Mouse (Mus musculus) brown adipose tissue, adult 24 weeks (tissue): ENCODE measurements around the gene AC134908.4. TPM values are rescaled to one million over a fixed set of nuclear protein-coding genes. Genes with fewer than 3 reads are reported as not detected.

Source experiments
- H3K27ac ChIP-seq: fragments of 200-500 bp; replicated peaks from 2 replicates; pipeline ENCODE4 v1.5.1; 2012; ENCODE audit warnings: low read depth, mild to moderate bottlenecking, low read length
- H3K4me1 ChIP-seq: fragments of 200-500 bp; 2 replicates; pipeline ENCODE4 v1.6.1; 2012; ENCODE audit warnings: low read length, mixed read lengths; ENCODE audit not compliant: control insufficient read depth, insufficient read depth, insufficient read length
- H3K4me3 ChIP-seq: fragments of 200-500 bp; 2 replicates; pipeline ENCODE4 v1.5.1; 2012; ENCODE audit warnings: low read depth, mild to moderate bottlenecking, low read length, moderate library complexity; ENCODE audit not compliant: insufficient read depth
- polyA plus RNA-seq: library from polyadenylated mRNA; stranded (reverse); fragments of >200 nt; gene quantifications from 2 replicates; pipeline ENCODE4 v1.2.4, GENCODE M21; 2012; ENCODE audit not compliant: missing spikeins, insufficient read depth, insufficient read length

AC134908.4 gene
- polyA plus RNA-seq, 1 experiment, result not detected

DNA sequence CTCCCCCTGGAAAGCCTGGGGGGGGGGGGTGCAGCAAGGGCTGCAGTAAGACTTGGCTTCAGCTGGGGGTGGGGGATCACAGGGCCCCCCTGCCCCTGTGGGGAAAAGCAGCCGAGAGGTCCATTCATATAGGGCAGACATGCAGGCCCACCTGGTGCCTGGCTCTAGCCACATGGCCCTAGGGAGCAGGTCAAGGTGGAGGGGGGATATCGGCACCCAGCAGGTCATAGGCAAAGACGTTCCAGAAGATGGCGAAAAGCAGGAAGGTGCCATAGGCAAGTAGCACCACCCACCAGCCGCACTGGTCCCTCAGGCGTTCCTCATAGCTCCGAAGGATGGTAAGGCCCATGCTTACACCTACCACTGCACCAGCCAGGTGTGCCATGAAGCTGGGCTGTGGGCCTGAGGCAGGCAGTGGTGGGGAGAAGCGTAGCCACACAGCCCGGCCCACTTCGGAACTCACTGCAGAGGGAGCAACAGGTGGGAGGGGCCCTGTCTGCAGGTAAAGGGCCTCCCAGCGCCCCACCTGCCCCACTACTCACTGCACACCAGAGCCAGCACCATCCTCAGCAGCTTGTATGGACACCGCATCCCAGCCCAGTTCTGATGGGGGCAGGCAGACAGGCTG is 39.2 kb upstream of the AC134908.4 start:
- Histone ChIP-seq H3K27ac (no peak overlapping the region; the same call in 1 of the 2 replicates), H3K4me1 (peaks cover 26% of the 10 kb centered on the region), H3K4me3 (peak overlapping the region; percentile 76)

DNA sequence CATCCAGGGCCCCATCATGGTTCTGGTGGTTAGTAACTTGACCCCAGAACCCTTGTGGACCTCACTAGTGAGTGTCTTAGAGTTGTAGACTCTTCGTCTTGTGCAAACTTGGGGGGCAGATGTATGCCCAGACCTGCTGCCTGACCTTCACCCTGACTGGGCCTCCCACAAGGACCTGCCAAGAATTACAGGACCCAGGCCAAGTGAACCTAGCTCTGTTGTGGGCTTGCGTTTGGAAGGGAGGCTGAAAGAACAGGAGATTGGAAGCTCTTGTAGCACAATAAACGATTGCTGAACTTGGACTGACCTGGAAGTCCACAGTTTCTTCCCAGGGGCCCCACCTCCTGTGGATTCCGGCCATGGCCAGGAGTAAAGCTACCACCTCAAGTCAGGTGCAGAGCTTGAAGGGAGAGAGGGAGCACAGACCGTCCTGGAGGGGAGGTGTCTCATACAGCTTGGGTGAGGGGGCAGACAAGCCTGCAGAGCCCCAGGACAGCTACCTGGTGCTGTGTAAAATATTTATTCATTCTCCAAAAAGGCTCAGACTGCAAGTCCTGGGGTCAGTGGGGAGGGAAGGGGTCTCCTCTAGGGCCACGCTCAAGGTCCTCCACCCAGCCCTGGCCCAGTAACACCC is 38.6 kb upstream of the AC134908.4 start:
- peaks cover 31% of the 10 kb centered on the region for H3K4me1 ChIP-seq

DNA sequence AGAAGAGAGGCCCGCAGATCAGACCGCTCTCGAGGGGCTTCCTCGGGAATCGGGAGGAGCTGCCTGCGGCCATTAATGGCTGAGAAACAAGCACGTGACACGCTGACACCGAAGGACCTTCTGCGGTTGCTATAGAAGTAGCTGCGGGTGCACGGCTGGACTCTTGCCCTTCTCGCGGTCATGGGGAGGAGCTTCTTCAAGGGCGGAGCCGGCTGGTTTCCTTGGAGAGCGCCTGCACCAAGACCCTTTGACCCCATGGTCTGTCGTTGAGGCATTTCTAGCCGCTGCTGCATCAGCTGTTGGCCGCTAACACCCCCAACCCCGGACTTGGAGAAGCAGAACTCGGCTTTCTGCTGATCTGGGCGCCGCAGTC is 37.8 kb upstream of the AC134908.4 start, which contains the start of gene Stub1:
Gene Stub1 (minus strand): TSS at position 114 of the 373 bp plus-strand sequence.
- Histone ChIP-seq H3K4me3 (peak within 1 kb of the TSS; percentile 87), H3K27ac (peak within 1 kb of the TSS; percentile 96), H3K4me1 (peaks cover 31% of the 10 kb centered on the region)

More for the DNA sequence above, 38.6 kb upstream of the AC134908.4 start:
- Histone ChIP-seq H3K4me3 (peak overlapping the region; percentile 76), H3K27ac (peak overlapping the region; percentile 96)

- peak overlapping the region; percentile 87 for H3K4me3 ChIP-seq
- H3K27ac ChIP-seq, result peak overlapping the region; percentile 96
- H3K4me1 ChIP-seq, result peaks cover 31% of the 10 kb centered on the region
Observed at GRCm38 (mm10) chr17:25832436-25833290, 37.2 kb upstream of the AC134908.4 start.

GRCm38 (mm10) chr17:25831451-25832281 is 36.2 kb upstream of the AC134908.4 start:
- Histone ChIP-seq H3K4me1 (peaks cover 31% of the 10 kb centered on the region), H3K4me3 (peak overlapping the region; percentile 87), H3K27ac (0 out of 2 replicates have a peak overlapping the region, but pooled peaks have one; percentile 10)

DNA sequence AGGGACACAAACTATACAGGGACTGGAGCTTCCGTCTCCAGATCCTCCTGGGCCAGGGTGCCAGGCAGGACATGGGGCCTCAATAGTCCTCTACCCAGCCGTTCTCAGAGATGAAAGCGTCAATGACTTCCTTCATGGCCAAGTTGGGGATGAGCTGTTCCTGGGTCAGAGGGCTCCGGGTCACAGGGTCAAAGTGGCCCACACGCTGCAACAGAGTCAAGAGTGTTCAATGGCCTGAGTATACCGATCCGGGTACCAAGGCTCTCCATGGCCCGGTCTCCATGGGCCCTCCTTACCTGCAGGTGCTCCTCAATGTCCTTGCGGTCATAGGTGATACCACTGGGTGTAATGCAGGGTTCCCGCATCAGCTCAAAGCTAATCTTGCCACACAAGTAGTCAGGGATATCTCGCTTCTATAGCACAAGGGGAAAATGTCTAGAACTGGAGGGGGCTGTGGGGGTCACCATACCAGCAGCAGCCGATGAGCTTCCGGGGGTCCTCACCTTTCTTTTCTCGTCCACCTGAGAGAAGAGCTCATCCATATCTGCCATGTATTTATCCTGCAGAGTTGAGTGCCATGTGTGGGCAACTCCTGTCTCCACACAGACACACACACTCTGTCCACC is 35.5 kb upstream of the AC134908.4 start:
- Histone ChIP-seq H3K27ac (no peak overlapping the region), H3K4me1 (peaks cover 26% of the 10 kb centered on the region), H3K4me3 (no peak overlapping the region)

DNA sequence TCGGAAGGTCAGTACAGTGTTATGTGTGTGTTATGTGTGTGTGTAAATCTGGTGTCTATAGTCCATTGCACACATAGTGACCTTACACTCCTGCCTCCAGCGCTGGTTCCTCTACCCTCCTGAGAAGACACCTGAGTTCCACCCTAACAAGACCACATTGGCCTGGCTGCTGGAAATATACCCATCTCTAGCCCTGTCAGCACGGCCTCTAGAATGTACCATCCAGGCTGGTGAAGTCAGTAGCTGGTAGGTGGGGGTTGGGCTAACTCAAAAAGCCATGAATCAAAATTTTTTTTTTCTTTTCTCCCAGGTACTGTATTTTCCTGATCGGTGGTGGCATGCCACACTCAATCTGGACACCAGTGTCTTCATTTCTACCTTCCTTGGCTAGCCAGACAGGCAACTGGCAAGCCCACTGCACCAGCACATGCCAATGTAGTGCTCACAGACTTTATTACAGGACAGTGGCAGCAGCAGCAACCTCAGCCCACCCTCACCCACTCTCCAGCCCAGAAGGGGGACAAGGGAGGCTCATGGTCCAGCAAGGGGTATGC is 34.8 kb upstream of the AC134908.4 start:
- H3K27ac ChIP-seq, result no peak overlapping the region
- H3K4me1 ChIP-seq, result peaks cover 20% of the 10 kb centered on the region
- H3K4me3 ChIP-seq, result peak overlapping the region; percentile 1; the same call in 1 of the 2 replicates

DNA sequence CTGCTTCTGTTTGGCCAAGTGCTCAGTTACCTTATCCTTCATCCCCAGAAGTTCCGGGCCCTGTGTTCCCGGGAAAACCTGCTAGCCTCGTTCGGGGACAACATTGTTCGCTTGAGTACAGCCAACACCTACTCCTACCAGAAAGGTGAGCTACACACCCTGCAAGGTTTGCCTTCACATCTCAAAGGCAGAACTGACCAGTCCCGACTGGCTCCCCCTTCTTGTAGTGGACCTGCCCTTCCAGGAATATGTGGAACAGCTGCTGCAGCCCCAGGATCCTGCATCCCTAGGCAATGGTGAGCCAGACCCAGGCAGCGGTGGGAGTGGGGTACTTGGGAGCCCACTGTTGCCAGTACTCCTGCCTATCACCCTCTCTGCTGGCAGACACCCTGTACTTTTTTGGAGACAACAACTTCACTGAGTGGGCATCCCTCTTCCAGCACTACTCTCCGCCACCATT is 34.1 kb upstream of the AC134908.4 start:
- H3K27ac ChIP-seq, result no peak overlapping the region
- peak overlapping the region; percentile 78 for H3K4me3 ChIP-seq
- H3K4me1 ChIP-seq, result peaks cover 18% of the 10 kb centered on the region

GRCm38 (mm10) chr17:25828712-25829557 is 33.5 kb upstream of the AC134908.4 start, which contains the start of gene Jmjd8:
Jmjd8 (plus strand) TSS chr17:25828867.
- Histone ChIP-seq H3K27ac (peak within 1 kb of the TSS; percentile 47), H3K4me1 (peaks cover 24% of the 10 kb centered on the region), H3K4me3 (peak within 1 kb of the TSS; percentile 78)

DNA sequence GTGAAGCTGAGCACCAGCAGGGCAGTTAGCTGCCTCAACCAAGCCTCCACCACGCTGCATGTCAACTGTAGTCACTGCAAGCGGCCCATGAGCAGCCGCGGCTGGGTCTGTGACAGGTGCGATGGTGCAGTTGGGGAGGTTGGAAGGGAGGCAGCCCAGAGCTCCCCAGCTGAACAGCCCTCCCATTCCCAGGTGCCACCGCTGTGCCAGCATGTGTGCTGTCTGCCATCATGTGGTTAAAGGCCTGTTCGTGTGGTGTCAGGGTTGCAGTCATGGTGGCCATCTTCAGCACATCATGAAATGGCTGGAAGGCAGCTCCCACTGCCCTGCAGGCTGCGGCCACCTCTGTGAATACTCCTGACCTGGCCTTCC is 32.8 kb upstream of the AC134908.4 start:
- Histone ChIP-seq H3K27ac (no peak overlapping the region), H3K4me3 (peak overlapping the region; percentile 78), H3K4me1 (peaks cover 25% of the 10 kb centered on the region)

- Histone ChIP-seq H3K27ac (no peak overlapping the region), H3K4me1 (peaks cover 25% of the 10 kb centered on the region), H3K4me3 (no peak overlapping the region)
Observed at GRCm38 (mm10) chr17:25827546-25828222, 32.2 kb upstream of the AC134908.4 start.

- Histone ChIP-seq H3K4me3 (no peak overlapping the region), H3K4me1 (peaks cover 24% of the 10 kb centered on the region), H3K27ac (no peak overlapping the region)
Observed at GRCm38 (mm10) chr17:25827011-25827410, 31.6 kb upstream of the AC134908.4 start.
